Mouse (Mus musculus): ENCODE results near the gene Hist1h1t.

DNA sequence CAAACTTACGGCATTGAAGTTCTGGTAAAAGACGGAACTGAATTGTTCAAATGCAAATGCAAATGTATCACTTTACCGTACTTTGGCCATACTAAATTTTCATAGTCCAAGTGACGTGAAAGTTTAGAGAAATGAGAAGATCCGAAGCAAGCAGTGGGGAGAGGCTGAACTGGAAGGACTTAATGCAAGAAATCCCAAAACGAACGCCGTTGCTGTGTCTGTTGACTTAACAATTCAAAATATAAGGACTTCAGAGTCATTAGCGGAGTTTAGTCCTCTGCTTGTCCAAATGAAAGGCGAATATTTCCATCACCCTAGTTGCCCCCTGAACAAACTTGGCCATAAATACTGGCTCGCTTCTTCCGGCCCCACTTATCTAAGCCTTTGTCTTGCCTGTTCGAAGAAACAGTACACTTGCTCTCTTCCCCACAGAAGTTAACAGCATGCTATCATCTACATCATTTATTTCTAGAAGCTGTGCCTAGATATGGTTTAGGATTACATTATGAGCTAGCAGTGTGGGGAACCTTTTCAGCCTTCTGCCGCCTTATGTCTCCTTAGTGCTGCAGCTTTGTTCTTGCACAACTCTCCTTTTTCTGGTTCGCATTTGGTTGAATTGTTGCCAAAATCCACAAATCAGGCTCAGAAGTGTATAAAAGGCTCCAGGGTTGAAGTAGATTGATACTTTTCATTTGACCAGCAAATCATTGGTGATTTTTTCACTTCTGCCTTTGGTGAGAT, 10.3 kb upstream of the Hist1h1t start:
- no peak for TF ChIP-seq CTCF (IDR thresholded peaks at IDR 0.05; ENCODE audit: borderline replicate concordance, control insufficient read depth, extremely low read depth, insufficient read depth, low read length, poor library complexity)
- no peak for TF ChIP-seq POLR2A (IDR thresholded peaks at IDR 0.05; ENCODE audit: control insufficient read depth, extremely low read depth, insufficient read depth, low read length, poor library complexity)

Data from thymus, adult 2 months (tissue).